Mouse (Mus musculus) induced T-regulatory cell, adult 2 months (primary cell): Measurements from ENCODE around the gene Htr1f.
"Not testable (repeated sequence)": the region's sequence is repeated elsewhere in the genome, so short reads cannot be mapped to it uniquely, and the experiment has no call there.

Experiments
- DNase-seq: peaks from one replicate; pipeline ENCODE4 v3.0.0-alpha.2; 2012; ENCODE audit warnings: low read depth

Gene Htr1f

GRCm38 (mm10) chr16:65105184-65105931 is at the start of gene Htr1f:
Gene Htr1f (minus strand): TSS chr16:65105854.
- no peak for DNase-seq

GRCm38 (mm10) chr16:65139771-65140170 is 34.1 kb upstream of the Htr1f start:
- no peak for DNase-seq

- DNase-seq, result no peak
These were observed 23.7 kb upstream of the Htr1f start for GRCm38 (mm10) chr16:65129391-65129790.

- no peak for DNase-seq
These were observed 22.2 kb upstream of the Htr1f start for GRCm38 (mm10) chr16:65127846-65128245.

DNA sequence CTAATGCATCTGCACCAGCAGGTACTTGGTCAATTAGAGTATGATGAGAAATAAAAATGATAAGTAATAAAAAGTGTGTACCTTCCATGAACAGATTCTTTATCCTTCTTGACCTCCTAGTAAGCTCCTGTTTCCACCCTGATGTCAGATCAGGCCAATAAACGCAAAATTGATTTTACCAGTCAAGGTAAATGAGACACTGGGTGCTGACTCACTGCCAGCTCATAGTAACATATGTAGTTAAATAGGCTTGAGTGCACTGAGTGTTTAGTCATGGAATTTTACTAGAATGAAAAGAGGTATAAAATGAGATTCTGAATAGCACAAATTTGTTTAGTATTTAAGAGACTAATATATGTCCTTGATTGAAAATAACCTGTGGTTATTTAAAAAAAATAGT is 6.6 kb upstream of the Htr1f start:
- no peak for DNase-seq

DNA sequence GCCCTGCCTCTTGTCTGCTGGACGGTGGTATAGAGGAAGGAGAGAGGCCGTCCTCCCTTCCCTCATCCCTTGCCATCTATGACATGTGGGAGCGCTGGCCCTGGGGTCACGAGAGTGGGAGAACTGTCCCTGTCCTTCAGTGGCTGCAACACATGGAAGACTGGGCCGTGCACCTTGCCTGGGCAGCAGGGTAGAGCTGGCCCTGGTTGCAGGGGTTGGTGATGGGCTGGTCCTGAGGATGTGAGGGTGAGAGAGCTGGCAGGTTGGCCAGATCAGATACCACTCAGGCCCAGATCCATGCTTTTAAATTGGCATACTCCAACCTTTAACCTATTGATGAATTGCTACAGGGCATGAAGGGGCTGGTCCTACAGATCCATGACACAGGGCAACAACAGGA is 12.1 kb downstream of the Htr1f start:
- no peak for DNase-seq

- DNase-seq, result no peak
These were observed 22.2 kb downstream of the Htr1f start for GRCm38 (mm10) chr16:65083475-65083874.

DNA sequence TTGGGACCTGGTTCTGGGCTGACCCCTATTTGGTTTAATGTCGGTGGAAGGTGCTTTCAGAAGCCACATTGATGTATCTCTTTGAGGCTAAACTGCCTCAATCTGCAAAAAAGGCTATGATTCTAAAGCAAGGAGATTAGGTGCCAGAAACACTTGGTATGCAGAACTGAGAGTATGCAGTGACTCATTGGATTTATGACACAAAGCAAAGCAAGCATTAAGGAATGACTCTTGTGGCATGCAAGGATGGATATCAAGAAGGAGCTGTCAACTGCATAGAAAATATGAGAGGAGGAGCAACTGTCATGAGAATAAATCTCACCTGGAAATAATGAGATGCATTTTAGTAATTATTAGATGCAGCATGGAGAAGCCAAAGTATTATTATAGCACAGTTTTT is 35.8 kb downstream of the Htr1f start:
- DNase-seq, result no peak

DNA sequence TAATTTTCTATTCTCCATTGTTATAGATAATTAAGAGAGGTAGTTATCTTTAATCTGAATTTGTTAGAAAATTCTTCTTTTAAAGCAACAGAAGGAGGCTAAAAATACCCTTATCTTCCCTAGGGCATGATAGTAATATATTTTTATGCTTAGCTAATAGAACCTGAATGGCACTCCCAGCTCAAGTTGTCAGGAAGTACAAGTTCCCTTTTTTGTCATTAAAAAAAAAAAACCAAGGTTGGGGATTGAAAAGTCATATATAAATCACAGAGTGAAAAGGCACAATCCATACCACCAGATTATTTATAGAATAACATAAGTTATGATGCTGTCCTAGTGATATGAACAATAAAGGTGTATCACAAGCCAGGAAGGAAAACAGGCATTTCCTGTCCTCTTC is 39.4 kb downstream of the Htr1f start:
- DNase-seq, result no peak

DNA sequence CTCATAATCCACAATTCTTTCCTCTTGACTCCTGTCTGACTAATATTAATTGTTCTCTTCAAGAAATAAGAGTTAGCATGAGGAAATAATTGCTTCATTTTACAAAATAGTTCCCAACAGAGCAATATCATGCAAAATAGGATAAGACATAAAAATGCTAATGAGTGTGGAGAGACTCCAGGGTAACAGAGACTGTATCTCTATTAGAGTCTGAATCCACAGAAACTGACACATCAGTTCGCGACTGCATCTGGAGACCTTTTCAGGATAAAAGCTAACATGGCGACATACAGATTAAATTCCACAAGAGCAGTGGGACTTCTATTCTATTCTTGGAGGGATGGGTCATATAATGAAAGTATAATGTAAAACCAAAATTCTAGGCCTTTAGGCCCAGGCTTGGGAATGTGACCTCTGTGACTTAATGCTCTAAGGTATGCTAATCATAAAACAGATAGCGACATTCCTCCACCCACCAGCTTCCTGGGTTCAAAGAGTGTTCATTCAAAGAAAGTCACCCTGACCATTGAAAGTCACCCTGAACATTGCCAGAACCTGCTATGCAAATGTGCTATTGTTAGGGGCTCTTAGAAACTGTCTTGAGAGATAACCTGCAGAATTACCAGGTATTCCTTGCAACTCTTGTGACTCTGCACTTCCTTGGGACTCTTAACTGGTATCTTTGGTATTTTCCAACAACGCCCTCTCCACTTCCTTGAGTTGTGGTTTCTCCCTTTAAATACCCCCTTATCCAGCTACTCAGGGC is 67.8 kb downstream of the Htr1f start:
- not testable (repeated sequence) for DNase-seq

GRCm38 (mm10) chr16:65029675-65030074 is 76.0 kb downstream of the Htr1f start:
- no peak for DNase-seq

GRCm38 (mm10) chr16:65022364-65022763 is 83.3 kb downstream of the Htr1f start:
- no peak for DNase-seq

DNA sequence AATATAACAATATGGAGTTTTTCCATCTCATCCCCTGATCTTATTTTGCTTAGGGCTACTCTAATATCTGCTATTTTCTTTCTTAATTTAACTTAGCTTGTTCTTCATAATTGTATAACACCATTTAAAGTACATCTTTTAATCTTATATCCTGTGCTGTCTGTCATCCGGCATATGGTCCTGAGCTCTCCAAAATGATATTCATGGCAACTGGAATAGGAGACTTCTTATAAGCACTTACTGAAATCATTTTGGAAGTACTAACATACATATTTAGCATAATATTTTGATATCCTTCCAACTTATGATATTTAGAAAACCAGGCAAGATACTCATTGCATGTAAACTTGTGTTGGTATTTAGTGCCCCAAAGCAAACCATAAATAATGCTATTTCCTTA is 86.9 kb downstream of the Htr1f start:
- DNase-seq, result no peak

DNA sequence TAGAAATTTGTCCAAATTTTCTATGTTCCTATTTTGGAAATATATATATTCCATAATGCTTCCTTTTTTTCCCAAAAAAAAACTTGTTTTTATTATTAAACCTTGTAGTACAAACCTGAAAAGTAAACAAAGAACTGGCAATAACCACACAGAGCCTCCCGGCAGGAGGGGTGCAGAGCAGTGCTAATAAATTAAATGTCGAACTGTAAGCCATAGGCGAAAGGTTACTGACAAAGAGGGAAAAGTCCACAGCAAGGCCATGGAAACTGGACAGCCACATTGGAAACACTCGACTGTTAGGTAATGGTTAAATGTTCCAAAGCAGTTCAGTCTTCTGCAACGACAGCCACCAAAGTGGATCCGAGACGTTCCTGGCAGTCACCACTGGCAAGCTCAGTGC is 87.5 kb downstream of the Htr1f start:
- no peak for DNase-seq

- no peak for DNase-seq
These were observed 88.1 kb downstream of the Htr1f start for GRCm38 (mm10) chr16:65017566-65017965.

- no peak for DNase-seq
These were observed 90.4 kb downstream of the Htr1f start for GRCm38 (mm10) chr16:65015241-65015640.

DNA sequence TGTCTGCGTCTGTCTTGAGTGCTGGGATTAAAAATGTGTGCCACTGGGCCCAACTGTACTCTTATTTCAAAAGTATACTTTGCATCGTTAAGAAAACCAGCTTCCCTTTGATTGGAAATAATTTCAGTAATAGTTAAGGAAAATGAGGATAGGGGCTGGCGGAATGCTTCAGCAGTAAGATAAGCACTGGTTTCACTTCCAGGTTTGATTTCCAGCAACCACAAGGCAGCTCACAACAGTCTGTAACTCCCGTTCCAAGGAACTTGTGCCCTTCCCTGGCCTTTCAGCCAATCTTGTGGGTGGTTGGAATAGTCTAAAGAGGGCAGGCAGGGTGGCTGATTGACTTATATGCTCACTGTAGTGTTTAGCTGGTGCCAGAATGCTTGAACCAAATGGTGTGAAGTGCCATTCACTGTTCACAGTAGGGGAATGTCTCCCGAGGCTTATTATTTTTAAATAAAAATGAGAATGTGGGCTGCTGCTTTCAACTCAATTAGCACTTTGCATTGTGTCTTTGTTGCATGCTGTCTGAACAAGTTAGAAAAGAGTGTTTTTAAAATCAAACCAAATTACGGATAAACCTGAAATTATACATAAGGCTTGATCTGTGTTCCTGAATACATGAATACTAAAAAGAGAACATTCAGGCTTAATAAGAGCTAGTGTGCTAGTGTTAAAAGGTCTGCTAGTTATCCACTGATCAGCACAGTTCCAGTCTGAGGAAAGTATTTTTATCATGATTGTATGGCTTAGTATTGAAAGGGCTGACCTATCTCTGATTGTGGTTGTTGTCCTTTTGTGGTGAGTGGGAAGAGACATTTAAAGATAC is 103.4 kb downstream of the Htr1f start:
- DNase-seq, result no peak

GRCm38 (mm10) chr16:64989279-64989800 is 116.3 kb downstream of the Htr1f start:
- no peak for DNase-seq

DNA sequence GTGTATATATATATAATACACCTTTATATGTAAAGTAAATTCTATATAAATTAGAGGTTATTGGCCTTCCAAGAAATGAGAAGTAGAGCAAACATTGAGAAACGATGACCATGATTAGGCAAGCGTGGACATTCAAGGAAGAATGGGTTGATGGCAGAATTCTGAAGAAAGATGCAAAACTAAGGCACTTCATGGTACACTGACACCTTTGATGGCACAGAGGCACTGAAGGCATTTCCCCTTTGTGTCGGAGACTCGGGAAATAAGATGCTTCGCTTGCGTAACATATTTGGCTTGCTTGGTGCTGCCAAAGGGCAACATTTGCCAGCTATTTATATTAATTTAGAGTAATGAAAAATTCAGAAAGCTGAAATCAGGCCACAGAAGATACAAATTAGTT is 118.1 kb downstream of the Htr1f start:
- DNase-seq, result no peak

DNA sequence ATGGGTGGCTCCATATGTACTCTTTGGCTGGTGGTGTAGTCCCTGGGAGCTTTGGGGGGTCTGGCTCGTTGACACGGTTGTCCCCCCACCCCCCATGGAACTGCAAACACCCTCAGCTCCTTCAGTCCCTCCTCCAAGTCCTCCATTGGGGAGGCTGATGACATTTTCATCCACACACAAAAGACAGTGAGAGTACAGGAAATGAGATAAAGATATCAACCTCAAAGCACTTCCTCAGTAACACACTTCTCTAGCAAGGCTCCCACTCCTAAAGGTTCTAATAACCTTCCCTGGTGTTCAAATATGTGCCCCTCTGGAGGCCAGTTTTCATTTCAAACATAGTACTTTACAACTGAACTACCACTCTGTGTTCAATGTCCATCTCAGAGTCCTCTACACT is 118.6 kb downstream of the Htr1f start:
- no peak for DNase-seq

GRCm38 (mm10) chr16:64974636-64975035 is 131.0 kb downstream of the Htr1f start:
- DNase-seq, result no peak

DNA sequence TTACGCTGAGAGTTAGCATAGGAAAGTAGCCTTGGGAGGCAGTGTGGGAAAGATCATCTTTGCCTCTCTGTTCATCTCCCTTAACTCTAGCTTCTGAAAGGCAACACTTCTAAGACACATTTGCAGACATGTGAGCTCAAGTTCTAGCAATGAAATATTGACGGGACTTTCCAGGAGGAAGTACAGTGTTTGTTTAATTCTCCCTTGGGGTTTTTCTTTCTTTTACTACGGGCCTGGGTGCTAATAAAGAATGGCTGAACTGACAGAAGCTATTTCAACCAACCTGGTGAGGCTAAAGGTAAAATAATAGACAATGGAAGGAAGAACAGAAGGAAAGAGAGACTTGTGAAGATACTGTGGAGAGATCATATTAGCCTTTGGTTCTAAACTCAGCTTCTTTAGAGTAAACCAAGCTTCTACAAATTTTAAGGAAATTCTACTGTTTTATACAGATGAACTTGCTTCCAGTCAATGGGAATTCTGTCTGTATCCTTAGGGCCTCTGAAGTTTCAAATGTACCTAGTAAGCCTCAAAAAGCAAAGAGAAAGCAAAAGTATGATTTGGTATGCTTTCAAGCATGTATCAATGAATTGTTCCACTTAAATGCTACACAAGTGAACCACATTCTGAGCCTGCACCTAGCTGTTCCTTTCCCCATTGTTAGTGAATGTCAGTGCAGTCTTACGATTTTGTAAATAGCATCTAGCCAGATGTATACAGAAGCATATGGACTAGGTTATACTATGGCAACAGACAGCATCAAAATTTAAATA is 131.9 kb downstream of the Htr1f start:
- DNase-seq, result no peak
